Mouse (Mus musculus) limb, embryonic 14.5 days (tissue): ENCODE results near the gene Metrnl. TPM values are rescaled to one million over a fixed set of nuclear protein-coding genes. Genes with fewer than 3 reads are reported as not detected.

Experiments used
- ATAC-seq: fragments of 200-750 bp; cut with Nextera tagmentation; 2 replicates; pipeline ENCODE4 v1.8.0; 2017; ENCODE audit warnings: low read depth, moderate number of reproducible peaks, moderate TSS enrichment; ENCODE audit not compliant: low FRiP score
- DNase-seq: peaks from one replicate; pipeline ENCODE4 v3.0.0-alpha.2; 2015; ENCODE audit warnings: low spot score
- H3K27ac ChIP-seq: fragments of 300-500 bp; sonication (generic); replicated peaks from 2 replicates; pipeline ENCODE4 v1.5.1; 2014; ENCODE audit warnings: low read depth, mild to moderate bottlenecking, low read length, moderate library complexity, mixed read lengths
- H3K27me3 ChIP-seq: fragments of 300-500 bp; sonication (generic); 2 replicates; pipeline ENCODE4 v1.6.1; 2014; ENCODE audit warnings: low read length, mixed read lengths; ENCODE audit not compliant: control insufficient read depth, insufficient read depth
- H3K36me3 ChIP-seq: fragments of 300-500 bp; sonication (generic); 2 replicates; pipeline ENCODE4 v1.6.1; 2014; ENCODE audit warnings: mild to moderate bottlenecking, low read length, moderate library complexity, mixed read lengths; ENCODE audit not compliant: control insufficient read depth, insufficient read depth
- H3K4me1 ChIP-seq: fragments of 300-500 bp; sonication (generic); 2 replicates; pipeline ENCODE4 v1.6.1; 2014; ENCODE audit warnings: antibody characterized with exemption, low read length, mixed read lengths; ENCODE audit not compliant: control insufficient read depth, insufficient read depth
- H3K4me2 ChIP-seq: fragments of 300-500 bp; sonication (generic); replicated peaks from 2 replicates; pipeline ENCODE4 v1.6.1; 2014; ENCODE audit warnings: low read depth, mild to moderate bottlenecking, low read length, moderate library complexity; ENCODE audit not compliant: severe bottlenecking
- H3K4me3 ChIP-seq: fragments of 300-500 bp; sonication (generic); replicated peaks from 2 replicates; pipeline ENCODE4 v1.5.1; 2014; ENCODE audit warnings: low read length
- H3K9ac ChIP-seq: fragments of 300-500 bp; sonication (generic); 2 replicates; pipeline ENCODE4 v1.6.1; 2014; ENCODE audit warnings: mild to moderate bottlenecking, low read depth, low read length, moderate library complexity; ENCODE audit not compliant: severe bottlenecking
- H3K9me3 ChIP-seq: fragments of 300-500 bp; sonication (generic); 2 replicates; pipeline ENCODE4 v1.6.1; 2016; ENCODE audit warnings: low read length; ENCODE audit not compliant: control insufficient read depth
- POLR2A ChIP-seq: fragments of 200-500 bp; IDR thresholded peaks from 2 replicates; pipeline ENCODE4 v1.8.0; 2012; ENCODE audit warnings: inconsistent platforms, mild to moderate bottlenecking, moderate library complexity, borderline replicate concordance; ENCODE audit not compliant: insufficient read depth, insufficient read length; ENCODE audit errors: extremely low read depth
- WGBS: fragments of 180-500 bp; shearing (Covaris S2); extraction: QIAGEN DNeasy Blood & Tissue Kit; methylation state at CpG from one replicate; pipeline ENCODE4 v1.1.7; 2014; 5-methylcytosine and 5-hydroxymethylcytosine counted together
- polyA plus RNA-seq, 2 experiments: library from polyadenylated mRNA; depleted of rRNA in 1 of 2; stranded (reverse) in 1 of 2; unstranded in 1 of 2; fragments of >200 nt; fragmentation: Nextera tagmentation in 1 of 2; extraction: Ambion mirVana in 1 of 2; gene quantifications; 2 replicates each; pipeline versions ENCODE4 v1.2.1 to v1.2.3; 2012 to 2014

Metrnl gene
- polyA plus RNA-seq, 2 experiments: 33.0 to 47.9 TPM

DNA sequence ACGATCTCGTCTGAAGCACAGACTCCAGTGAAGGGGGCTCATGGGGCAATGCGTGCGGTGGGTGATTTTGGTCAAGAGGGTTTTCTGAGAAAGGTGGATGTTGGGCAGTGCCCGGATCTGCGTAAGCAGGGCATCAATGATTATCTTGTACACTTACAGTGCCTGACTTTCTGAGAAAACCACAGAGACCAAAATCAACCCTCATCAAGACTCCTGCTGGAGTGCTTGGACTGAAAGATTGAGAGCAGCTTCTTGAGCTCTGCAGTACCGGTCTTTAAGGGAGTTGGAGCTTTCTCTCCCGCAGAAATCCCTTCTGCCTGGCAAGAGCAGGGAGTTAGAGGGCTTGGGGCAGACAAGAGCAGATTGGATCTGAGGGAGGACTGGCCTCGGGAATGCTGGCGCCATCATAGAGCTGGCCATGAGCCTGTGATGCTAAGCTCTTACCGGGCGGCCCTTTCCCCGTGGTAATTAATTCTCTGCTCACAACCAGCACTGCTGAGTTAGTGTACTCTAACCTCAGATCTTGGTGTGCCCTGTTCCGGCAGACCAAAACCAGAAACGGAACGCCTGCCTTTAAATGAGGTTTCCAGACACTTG, 2.4 kb downstream of the Metrnl start:
- Histone ChIP-seq H3K4me3 (peak overlapping the region; percentile 77), H3K27ac (0 out of 2 replicates have a peak overlapping the region, but pooled peaks have one; percentile 33), H3K9me3 (no peaks in the 10 kb centered on the region), H3K36me3 (no peaks in the 10 kb centered on the region), H3K9ac (peak overlapping the region; percentile 64), H3K4me1 (peaks cover 32% of the 10 kb centered on the region), H3K4me2 (peak overlapping the region; percentile 97), H3K27me3 (no peaks in the 10 kb centered on the region)
- no peak for ATAC-seq
- TF ChIP-seq POLR2A: no peak
- WGBS: 10% methylated on average over 16 of the region's 16 CpGs
- no peak for DNase-seq

- Histone ChIP-seq H3K4me1 (peaks cover 31% of the 10 kb centered on the region), H3K27me3 (no peaks in the 10 kb centered on the region), H3K4me3 (no peak overlapping the region), H3K36me3 (no peaks in the 10 kb centered on the region), H3K4me2 (no peak overlapping the region), H3K9ac (no peak overlapping the region), H3K27ac (peak overlapping the region; percentile 53), H3K9me3 (no peaks in the 10 kb centered on the region)
- peak; percentile 76 for DNase-seq
- TF ChIP-seq POLR2A: no peak
- peak; percentile 20 for ATAC-seq
- WGBS: 3% methylated on average over 7 of the region's 7 CpGs
Observed at GRCm38 (mm10) chr11:121706521-121707005, 5.2 kb downstream of the Metrnl start.

DNA sequence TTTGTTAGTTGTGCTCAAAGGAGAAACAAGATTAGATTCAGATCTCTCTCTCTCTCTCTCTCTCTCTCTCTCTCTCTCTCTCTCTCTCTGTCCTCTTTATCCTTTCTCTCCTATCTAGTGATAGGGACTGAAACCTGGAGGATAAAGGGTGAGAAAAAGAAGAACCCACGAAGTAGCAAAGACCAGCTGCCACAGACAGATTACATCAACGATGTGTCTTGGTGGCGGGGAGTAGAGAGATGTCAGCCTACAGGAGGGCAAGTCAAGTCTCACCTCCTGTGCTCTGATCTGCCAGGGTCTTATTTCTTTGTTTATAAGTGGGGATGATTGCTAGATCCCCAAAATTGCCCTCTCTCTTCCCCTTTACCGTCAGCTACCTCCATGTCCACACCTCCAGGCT, 7.9 kb downstream of the Metrnl start:
- DNase-seq: no peak
- 69% methylated on average over 4 of the region's 4 CpGs for WGBS

DNA sequence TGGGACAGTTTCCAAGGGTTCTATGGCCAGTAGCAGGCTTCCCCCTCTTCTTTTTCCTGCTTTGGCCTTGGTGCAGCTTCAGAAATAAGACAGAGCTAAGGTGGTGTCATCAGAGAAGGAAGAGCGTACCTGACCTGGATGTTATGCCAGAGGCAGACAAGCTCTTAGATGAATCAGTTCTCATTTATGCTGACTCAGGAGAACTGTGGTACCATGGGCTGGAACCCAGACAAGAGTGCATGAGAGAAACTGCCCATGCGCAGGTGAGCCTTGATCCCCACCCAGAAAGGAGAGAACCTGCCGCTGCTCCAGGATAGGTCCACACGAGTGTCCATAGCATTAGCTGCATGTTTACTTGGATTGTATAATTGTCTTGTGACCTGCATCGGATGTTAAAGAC, 8.9 kb downstream of the Metrnl start:
- no peak for TF ChIP-seq POLR2A
- Histone ChIP-seq H3K27ac (no peak overlapping the region), H3K4me3 (no peak overlapping the region), H3K4me2 (no peak overlapping the region), H3K9me3 (no peaks in the 10 kb centered on the region), H3K27me3 (no peaks in the 10 kb centered on the region), H3K9ac (no peak overlapping the region), H3K4me1 (peaks cover 22% of the 10 kb centered on the region), H3K36me3 (0 out of 2 replicates have a peak, but pooled peaks cover 2% of the 10 kb centered on the region)
- 93% methylated on average over 5 of the region's 5 CpGs for WGBS
- ATAC-seq: no peak
- no peak for DNase-seq

More for the DNA sequence above, 7.9 kb downstream of the Metrnl start:
- H3K4me2 ChIP-seq: no peak overlapping the region
- no peak for TF ChIP-seq POLR2A
- no peaks in the 10 kb centered on the region for H3K36me3 ChIP-seq
- no peak overlapping the region for H3K9ac ChIP-seq
- no peak overlapping the region for H3K4me3 ChIP-seq
- no peaks in the 10 kb centered on the region for H3K9me3 ChIP-seq
- ATAC-seq: no peak
- no peaks in the 10 kb centered on the region for H3K27me3 ChIP-seq
- peaks cover 25% of the 10 kb centered on the region for H3K4me1 ChIP-seq
- H3K27ac ChIP-seq: no peak overlapping the region

- Histone ChIP-seq H3K27ac (no peak overlapping the region), H3K9ac (no peak overlapping the region), H3K36me3 (peaks cover 23% of the 10 kb centered on the region; the same call in 1 of the 2 replicates), H3K9me3 (no peaks in the 10 kb centered on the region), H3K4me1 (no peaks in the 10 kb centered on the region; the same call in 1 of the 2 replicates), H3K4me3 (no peak overlapping the region), H3K4me2 (no peak overlapping the region), H3K27me3 (no peaks in the 10 kb centered on the region)
- TF ChIP-seq POLR2A: no peak
- no peak for ATAC-seq
- 91% methylated on average over 3 of the region's 6 CpGs for WGBS
- DNase-seq: no peak
Observed at GRCm38 (mm10) chr11:121712987-121713386, 11.6 kb downstream of the Metrnl start.
